Mouse (Mus musculus): ENCODE results near the gene Gm17631.

- TF ChIP-seq ZC3H11A (IDR thresholded peaks at IDR 0.05; ENCODE audit: low read depth, low read length), result no peak
- no peak for TF ChIP-seq USF1 (IDR thresholded peaks at IDR 0.05; ENCODE audit: low read depth, low read length)
- no peak for TF ChIP-seq CTCF (conservative IDR thresholded peaks at IDR 0.05 in 1 of 2, IDR thresholded peaks at IDR 0.05 in 1 of 2; ENCODE audit: low read depth in 2 of 2, low read length in 2 of 2)
- no peak for TF ChIP-seq UBTF (IDR thresholded peaks at IDR 0.05; ENCODE audit: low read depth, low read length)
- TF ChIP-seq ZKSCAN1 (IDR thresholded peaks at IDR 0.05; ENCODE audit: borderline replicate concordance, low read depth, low read length), result no peak
- no peak for TF ChIP-seq MAZ (IDR thresholded peaks at IDR 0.05; ENCODE audit: low read depth, low read length)
Measured at GRCm38 (mm10) chr6:129824004-129824403, 38.4 kb upstream of the Gm17631 start.

All from CH12.LX (cell line).